Mouse (Mus musculus): ENCODE measurements around the gene Nhej1.

The Nhej1 gene

DNA sequence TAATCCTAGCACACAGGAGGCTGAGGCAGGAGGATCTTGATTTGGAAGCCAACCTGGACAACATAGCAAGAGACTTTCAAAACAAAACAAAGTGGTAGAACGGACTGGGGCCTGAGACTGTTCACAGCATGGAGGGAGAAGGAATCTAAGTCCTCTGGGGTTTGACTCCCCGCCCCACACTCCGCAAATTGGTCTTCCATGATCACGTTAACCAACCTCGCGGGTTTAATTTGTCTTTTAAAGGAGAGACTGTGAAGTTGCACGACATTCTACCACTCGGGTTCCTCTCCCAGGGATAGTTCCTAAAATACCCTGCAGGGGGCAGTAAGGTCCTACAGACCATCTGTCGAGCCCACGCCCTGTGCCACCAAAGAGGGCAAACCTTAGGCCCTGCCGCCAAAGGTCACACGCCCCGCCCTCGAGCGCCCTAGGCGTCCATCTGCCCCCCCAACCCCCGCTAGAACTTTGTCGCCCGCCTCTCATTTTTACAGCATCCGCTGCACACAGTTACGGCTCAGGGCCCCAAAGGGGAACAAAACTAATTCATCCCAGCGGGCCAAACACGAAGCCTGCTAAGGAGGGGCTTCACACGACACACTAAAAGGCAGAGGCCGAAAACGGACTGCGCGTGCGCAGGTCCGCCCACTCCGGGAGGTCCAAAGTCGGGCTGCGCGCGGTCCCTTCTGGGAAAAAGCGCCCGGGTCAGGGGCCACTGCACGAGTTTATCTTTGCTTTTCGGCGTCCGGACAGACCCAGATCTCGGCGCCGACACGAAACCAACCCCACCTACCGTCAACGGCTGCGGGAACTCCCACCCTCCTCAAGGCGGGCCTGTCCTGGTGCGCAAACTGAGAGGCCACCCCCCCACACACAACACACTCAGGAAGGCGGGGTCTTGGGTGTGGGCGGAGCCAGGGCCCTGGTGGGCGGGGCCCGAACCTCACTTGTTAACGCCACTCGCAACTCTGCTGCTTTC is at the start of gene Nhej1:
TSS of gene Nhej1 (minus strand) at position 855 of the 976 bp plus-strand sequence.
- DNase-seq (ENCODE audit: low read depth), result peak; percentile 97

DNA sequence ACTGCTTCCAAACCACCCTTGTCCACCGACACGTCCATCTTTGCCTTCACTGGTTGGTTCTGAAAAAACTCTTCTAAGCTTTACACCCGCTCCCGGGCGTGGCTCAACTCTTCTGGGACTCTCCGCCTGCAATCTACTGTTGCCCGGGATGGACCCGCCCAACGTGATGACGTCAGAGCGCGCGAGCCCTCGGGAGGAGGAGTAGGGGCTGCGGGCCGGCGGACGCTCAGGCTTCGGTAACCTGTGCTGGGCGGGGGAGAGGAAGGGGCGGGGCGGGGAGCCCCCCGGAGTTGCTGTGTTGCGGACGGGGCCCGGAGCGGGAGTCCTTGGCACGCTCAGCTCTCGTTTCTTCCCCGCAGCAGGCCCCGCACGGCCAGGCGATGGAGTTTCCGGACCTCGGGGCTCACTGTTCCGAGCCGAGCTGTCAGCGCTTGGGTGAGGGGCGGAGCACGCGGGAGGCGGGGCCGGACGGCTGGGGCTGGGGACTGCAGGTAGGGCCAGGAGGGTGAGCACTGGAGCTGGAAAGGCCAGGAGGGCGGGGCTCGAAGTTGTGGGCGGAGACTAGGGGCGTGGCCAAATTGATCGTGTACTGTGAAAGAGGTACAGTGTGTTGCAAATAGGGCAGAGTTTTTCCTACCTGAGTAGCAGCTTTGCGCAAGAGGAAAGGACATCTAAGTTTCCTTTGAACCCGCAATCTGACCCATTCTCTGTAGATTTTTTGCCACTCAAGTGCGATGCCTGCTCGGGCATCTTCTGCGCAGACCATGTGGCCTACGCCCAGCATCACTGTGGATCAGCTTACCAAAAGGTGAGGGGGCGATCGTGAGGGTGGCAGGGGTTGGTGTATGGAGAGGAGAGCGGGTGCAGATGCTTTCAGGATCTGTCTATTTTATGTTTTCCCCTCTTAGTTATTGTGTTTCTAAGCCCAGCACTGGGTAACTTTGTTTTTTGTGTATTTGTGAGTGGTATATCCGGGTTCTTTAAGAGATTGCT is 43.8 kb upstream of the Nhej1 start, which contains the start of gene Zfand2b:
TSS of gene Zfand2b (plus strand) at position 175 of the 993 bp plus-strand sequence.
- DNase-seq (ENCODE audit: low read depth), result peak; percentile 97

GRCm38 (mm10) chr1:75168093-75168471 is 43.1 kb upstream of the Nhej1 start:
- DNase-seq (ENCODE audit: low read depth), result no peak

- DNase-seq (ENCODE audit: low read depth), result no peak
Observed at GRCm38 (mm10) chr1:75160256-75160617, 35.2 kb upstream of the Nhej1 start.

DNA sequence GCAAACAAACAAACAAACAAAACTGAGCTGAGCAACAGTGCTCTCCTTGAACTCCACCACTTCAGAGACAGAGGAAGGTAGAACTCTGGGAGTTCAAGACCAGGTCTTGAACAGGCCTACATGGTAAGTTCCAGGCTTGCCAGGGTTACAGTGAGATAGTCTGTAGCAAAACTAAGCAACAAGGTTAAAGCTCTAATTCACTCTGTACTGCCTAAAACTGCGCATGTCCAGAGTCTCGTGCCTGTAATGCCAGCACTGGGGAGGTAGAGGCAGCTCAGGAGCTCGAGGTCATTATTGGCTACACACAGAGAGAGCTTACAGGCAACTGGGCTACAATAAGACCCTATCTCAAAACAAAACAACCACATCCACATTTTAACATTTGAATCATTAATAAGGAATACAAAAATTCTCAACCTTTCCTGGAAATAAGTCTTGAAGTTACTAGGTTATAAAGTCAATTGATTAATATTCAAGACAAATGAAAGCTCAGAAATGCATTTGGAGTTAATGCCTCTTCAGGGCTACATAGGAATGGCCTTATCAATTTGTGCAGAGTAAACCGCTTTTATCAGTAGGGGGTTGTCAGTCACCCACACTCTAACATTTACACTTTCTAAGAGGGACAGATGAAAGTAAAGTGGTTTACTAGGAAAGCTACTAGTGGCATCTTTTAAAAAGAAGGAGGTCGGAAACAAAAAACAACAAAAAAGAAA is 34.7 kb upstream of the Nhej1 start:
- DNase-seq (ENCODE audit: low read depth), result no peak

DNA sequence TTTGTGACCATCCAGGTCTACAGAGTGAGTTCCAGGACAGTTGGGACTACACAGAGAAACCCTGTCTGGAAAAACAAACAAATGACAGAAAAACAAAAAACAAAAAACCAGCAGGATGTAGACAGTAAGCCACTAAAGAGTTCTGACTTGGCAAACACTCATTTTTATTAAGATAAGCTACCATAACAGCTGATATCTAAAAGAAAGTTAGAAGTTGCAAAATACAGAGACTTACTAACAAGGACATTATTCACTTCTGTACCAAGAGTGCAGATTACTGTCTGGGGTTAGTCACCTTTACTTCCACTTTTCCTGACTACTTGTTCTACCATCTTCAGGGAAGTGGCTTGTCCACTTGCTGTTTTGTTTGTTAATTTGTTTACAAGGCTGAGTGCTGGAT is 34.0 kb upstream of the Nhej1 start:
- DNase-seq (ENCODE audit: low read depth), result peak; percentile 23

- no peak for DNase-seq (ENCODE audit: low read depth)
Observed at GRCm38 (mm10) chr1:75155837-75156236, 30.8 kb upstream of the Nhej1 start.

- DNase-seq (ENCODE audit: low read depth), result no peak
Observed at GRCm38 (mm10) chr1:75148727-75149126, 23.7 kb upstream of the Nhej1 start.

GRCm38 (mm10) chr1:75147411-75148135 is 22.6 kb upstream of the Nhej1 start:
- no peak for DNase-seq (ENCODE audit: low read depth)

DNA sequence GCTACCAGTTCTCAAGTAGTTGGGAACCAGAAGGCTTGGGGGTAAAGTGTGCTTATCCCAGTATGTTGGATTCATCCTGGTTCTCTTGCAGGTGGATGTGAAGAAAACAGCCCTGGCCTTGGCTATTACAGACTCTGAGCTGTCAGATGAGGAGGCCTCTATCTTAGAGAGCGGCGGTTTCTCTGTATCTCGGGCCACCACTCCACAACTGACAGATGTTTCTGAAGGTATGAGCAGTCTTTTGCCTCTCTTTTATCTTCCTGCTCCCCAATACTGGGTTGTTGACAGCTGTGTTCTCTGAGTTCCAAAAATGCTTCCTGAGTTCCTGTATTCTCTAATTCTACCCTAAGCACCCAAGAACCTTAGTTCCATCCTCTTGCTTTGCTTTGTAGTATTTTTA is 20.6 kb upstream of the Nhej1 start:
- DNase-seq (ENCODE audit: low read depth), result no peak

GRCm38 (mm10) chr1:75142301-75143261 is 17.6 kb upstream of the Nhej1 start, which contains the start of the genes Cnppd1 and Retreg2:
Gene Cnppd1 (minus strand): TSS chr1:75142711.
Gene Retreg2 (plus strand): TSS chr1:75142778.
- peak; percentile 95 for DNase-seq (ENCODE audit: low read depth)

- DNase-seq (ENCODE audit: low read depth), result peak; percentile 74
Observed at GRCm38 (mm10) chr1:75141486-75142190, 16.6 kb upstream of the Nhej1 start.

- DNase-seq (ENCODE audit: low read depth), result peak; percentile 48
Observed at GRCm38 (mm10) chr1:75140601-75141190, 15.7 kb upstream of the Nhej1 start.

- no peak for DNase-seq (ENCODE audit: low read depth)
Observed at GRCm38 (mm10) chr1:75138448-75138847, 13.4 kb upstream of the Nhej1 start.

DNA sequence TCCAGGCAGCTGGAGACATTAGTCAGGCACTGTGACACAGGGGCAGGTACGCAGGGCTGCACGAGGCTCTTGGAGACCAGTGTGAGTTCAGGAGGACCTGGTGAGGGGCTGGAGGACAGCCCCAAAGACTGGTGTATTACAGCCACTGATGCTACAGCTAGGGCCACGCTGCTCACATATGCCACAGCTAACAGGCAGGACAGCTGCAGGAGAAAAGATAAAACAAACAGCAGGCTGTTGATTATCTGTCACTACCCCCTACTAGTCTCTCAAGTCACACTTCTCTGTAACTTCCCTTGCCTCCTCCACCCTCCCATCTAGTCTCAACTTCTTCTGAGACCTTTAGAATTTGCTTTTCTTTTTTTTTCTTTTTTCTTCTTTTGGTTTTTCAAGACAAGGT is 11.7 kb upstream of the Nhej1 start:
- DNase-seq (ENCODE audit: low read depth), result no peak

DNA sequence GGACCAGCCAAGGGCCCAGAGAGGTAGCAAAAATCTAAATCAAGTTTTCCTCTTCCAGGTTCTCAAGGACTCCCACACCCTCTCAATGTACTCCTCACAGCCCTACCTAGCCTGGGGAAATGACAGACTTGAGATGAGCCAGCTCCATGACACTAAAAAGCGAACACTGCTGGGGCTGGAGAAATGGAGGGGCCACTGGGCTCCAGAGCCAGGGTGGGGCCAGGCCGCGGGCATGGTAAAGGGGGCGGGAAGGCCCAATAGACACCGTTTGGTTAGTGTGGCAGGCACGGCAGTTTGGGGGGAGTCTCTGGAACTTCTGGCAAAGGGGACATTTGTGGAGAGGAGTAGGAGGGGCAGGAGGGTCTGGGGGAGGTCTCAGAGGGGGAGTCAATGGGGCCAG is 11.3 kb upstream of the Nhej1 start:
- DNase-seq (ENCODE audit: low read depth), result no peak

DNA sequence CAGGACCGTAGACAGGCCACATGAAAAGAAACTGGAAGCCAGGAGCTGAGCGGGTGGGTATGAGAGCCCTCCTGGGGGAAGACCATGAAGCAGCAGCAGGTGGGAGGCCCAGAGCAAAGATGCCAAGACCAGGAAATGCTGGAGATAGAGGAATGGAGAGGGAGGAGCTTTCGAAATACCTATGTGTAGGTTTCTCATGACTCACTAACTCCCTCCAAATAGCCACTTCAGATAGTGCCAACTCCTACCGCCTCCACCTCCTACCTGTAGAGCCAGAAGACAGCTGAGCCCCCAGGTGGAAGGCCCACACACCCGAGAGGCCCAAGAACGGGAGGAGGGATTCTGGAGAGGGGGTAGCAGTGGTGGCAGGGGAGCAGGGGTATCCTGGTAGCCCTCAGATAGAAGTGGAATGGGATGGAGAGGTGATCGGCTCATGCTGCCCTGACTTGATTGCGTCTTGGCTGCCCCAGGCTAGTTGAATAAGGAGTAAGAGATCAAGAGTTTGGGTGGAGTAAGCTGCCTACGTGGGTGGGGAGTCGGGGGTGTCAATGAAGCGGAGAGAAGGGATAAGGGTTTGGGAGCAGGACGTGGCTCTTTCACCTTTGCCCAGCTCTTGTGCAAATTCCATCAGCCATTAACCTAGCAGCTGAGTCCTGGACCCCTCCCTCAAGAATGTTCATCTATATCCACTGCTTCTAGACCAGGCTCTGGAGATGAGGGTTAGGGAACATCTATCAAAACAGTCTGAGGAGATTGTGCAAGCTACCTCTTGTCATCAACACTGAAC is 8.6 kb upstream of the Nhej1 start, which contains the start of gene Slc23a3:
TSS of gene Slc23a3 (minus strand) at position 470 of the 787 bp plus-strand sequence.
- no peak for DNase-seq (ENCODE audit: low read depth)

DNA sequence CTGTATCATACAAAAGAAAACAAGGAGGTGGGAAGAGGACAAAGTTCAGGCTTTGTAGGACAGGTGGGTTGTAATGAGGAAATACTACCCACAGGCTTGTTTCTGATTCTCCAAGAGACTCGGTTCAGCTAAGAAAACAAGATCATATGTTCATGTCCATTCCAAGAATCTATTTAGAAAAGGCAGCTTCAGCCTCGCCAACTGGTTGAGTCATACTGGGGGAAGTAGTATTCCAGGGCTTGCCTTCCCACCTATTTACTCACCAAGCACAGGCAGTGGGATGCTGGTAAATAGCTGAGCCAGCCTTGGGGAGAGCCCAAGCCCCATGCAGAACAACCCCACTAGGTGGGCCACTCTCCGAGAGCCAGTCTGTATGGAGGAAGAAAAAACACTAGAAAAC is 3.6 kb upstream of the Nhej1 start:
- no peak for DNase-seq (ENCODE audit: low read depth)

Data from 416B (cell line).